Mouse (Mus musculus): ENCODE measurements around the gene St6gal1. TPM values are rescaled to one million over a fixed set of nuclear protein-coding genes. Genes with fewer than 3 reads are reported as not detected.

Gene St6gal1
- polyA plus RNA-seq, 1 experiment: 5.7 TPM

DNA sequence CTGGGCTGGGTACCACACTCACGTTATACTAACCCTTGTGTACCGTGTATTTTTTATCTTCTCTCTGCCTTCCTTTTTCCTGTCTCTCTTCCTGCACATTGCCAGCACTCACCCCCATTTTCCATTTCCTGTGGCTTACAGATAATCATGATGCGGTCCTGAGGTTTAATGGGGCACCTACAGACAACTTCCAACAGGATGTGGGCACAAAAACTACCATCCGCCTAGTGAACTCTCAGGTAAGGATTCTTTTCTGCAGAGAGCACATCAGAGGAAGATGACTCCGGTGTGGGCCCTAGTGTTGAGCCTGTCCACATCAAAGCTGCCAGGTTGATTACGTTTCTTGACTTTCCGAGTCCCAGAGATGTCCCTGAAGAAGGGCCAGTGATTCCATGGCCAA is 103.7 kb downstream of the St6gal1 start:
- Histone ChIP-seq H3ac (ENCODE audit: control insufficient read depth, insufficient read length) (no peak overlapping the region), H3K4me3 (no peak overlapping the region), H3K4me2 (ENCODE audit: low read depth) (no peak overlapping the region), H3K79me2 (ENCODE audit: control insufficient read depth, insufficient read depth) (no peaks in the 10 kb centered on the region), H3K36me3 (ENCODE audit: control insufficient read depth, insufficient read depth) (no peaks in the 10 kb centered on the region), H3K27me3 (ENCODE audit: control insufficient read depth, insufficient read depth, insufficient read length) (no peaks in the 10 kb centered on the region)
- TF ChIP-seq POLR2AphosphoS2 (IDR thresholded peaks at IDR 0.05; ENCODE audit: insufficient read length, low read depth) (no peak), CEBPB (IDR thresholded peaks at IDR 0.05; ENCODE audit: insufficient read depth, poor library complexity, severe bottlenecking) (no peak)

GRCm38 (mm10) chr16:23332136-23332535 is 107.6 kb downstream of the St6gal1 start:
- Histone ChIP-seq H3K4me2 (ENCODE audit: low read depth) (no peak overlapping the region), H3K79me2 (ENCODE audit: control insufficient read depth, insufficient read depth) (no peaks in the 10 kb centered on the region), H3K4me3 (no peak overlapping the region), H3ac (ENCODE audit: control insufficient read depth, insufficient read length) (no peak overlapping the region), H3K36me3 (ENCODE audit: control insufficient read depth, insufficient read depth) (no peaks in the 10 kb centered on the region), H3K27me3 (ENCODE audit: control insufficient read depth, insufficient read depth, insufficient read length) (no peaks in the 10 kb centered on the region)
- TF ChIP-seq REST (IDR thresholded peaks at IDR 0.05; ENCODE audit: insufficient read depth, insufficient read length): no peak
- TF ChIP-seq POLR2AphosphoS2 (IDR thresholded peaks at IDR 0.05; ENCODE audit: insufficient read length, low read depth): no peak
- TF ChIP-seq SRF (IDR thresholded peaks at IDR 0.05; ENCODE audit: control insufficient read depth, insufficient read length, low read depth): no peak

- TF ChIP-seq POLR2A (IDR thresholded peaks at IDR 0.05; ENCODE audit: insufficient read length, low read depth): no peak
- no peak for TF ChIP-seq POLR2AphosphoS2 (IDR thresholded peaks at IDR 0.05; ENCODE audit: insufficient read length, low read depth)
- no peak for TF ChIP-seq TCF3 (IDR thresholded peaks at IDR 0.05; ENCODE audit: insufficient read length, low read depth)
- no peak for TF ChIP-seq SRF (IDR thresholded peaks at IDR 0.05; ENCODE audit: control insufficient read depth, insufficient read length, low read depth)
- TF ChIP-seq MAX (IDR thresholded peaks at IDR 0.05; ENCODE audit: low read depth): no peak
- TF ChIP-seq MYOD1 (IDR thresholded peaks at IDR 0.05; ENCODE audit: control insufficient read depth in 1 of 3, insufficient read length in 2 of 3, low read depth in 2 of 3): no peak
- no peak for TF ChIP-seq CEBPB (IDR thresholded peaks at IDR 0.05; ENCODE audit: insufficient read depth, poor library complexity, severe bottlenecking)
- no peak for TF ChIP-seq REST (IDR thresholded peaks at IDR 0.05; ENCODE audit: insufficient read depth, insufficient read length)
- TF ChIP-seq TCF12 (IDR thresholded peaks at IDR 0.05; ENCODE audit: insufficient read depth, poor library complexity, severe bottlenecking): no peak
- TF ChIP-seq USF1 (IDR thresholded peaks at IDR 0.05; ENCODE audit: low read depth): no peak
- TF ChIP-seq E2F4 (IDR thresholded peaks at IDR 0.05; ENCODE audit: insufficient read depth): no peak
- TF ChIP-seq MYOG (IDR thresholded peaks at IDR 0.05; ENCODE audit: control insufficient read depth in 1 of 3, insufficient read depth in 1 of 3, insufficient read length in 2 of 3, low read depth in 2 of 3): no peak
- no peak overlapping the region for H3K4me2 ChIP-seq (ENCODE audit: low read depth)
- no peaks in the 10 kb centered on the region for H3K79me2 ChIP-seq (ENCODE audit: control insufficient read depth, insufficient read depth)
- H3K27me3 ChIP-seq (ENCODE audit: control insufficient read depth, insufficient read depth, insufficient read length): no peaks in the 10 kb centered on the region
- H3ac ChIP-seq (ENCODE audit: control insufficient read depth, insufficient read length): no peak overlapping the region
- no peak overlapping the region for H3K4me3 ChIP-seq
- no peaks in the 10 kb centered on the region for H3K36me3 ChIP-seq (ENCODE audit: control insufficient read depth, insufficient read depth)
Measured at GRCm38 (mm10) chr16:23332686-23333085, 108.1 kb downstream of the St6gal1 start.

GRCm38 (mm10) chr16:23333875-23334551 is 109.5 kb downstream of the St6gal1 start:
- Histone ChIP-seq H3K27me3 (ENCODE audit: control insufficient read depth, insufficient read depth, insufficient read length) (no peaks in the 10 kb centered on the region), H3K4me3 (no peak overlapping the region), H3K36me3 (ENCODE audit: control insufficient read depth, insufficient read depth) (no peaks in the 10 kb centered on the region), H3ac (ENCODE audit: control insufficient read depth, insufficient read length) (no peak overlapping the region), H3K4me2 (ENCODE audit: low read depth) (no peak overlapping the region), H3K79me2 (ENCODE audit: control insufficient read depth, insufficient read depth) (no peaks in the 10 kb centered on the region)
- TF ChIP-seq E2F4 (IDR thresholded peaks at IDR 0.05; ENCODE audit: insufficient read depth) (no peak), MAX (IDR thresholded peaks at IDR 0.05; ENCODE audit: low read depth) (no peak), REST (IDR thresholded peaks at IDR 0.05; ENCODE audit: insufficient read depth, insufficient read length) (no peak)

DNA sequence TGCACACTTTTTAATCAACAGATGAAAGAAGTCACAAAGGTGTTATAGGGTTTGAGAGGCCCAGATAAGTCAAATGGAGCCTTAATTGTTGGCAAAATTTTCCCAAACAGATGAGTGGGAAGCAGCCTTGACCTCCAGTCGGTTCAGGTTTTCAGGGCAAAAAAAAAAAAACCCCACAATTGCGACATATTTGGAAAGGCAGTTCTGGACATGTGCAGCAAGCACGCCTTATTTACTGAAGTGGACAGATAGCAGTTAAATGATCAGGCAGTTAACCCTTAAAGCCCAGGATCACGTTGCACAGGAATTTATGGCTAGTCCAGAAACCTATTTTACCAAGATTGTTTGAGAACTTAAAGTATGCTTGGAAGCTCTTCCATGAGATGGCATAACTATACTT is 112.8 kb downstream of the St6gal1 start:
- TF ChIP-seq MYOG (IDR thresholded peaks at IDR 0.05; ENCODE audit: control insufficient read depth in 1 of 3, insufficient read depth in 1 of 3, insufficient read length in 2 of 3, low read depth in 2 of 3): no peak
- no peak for TF ChIP-seq POLR2A (IDR thresholded peaks at IDR 0.05; ENCODE audit: insufficient read length, low read depth)
- no peak for TF ChIP-seq POLR2AphosphoS2 (IDR thresholded peaks at IDR 0.05; ENCODE audit: insufficient read length, low read depth)
- no peak for TF ChIP-seq MYOD1 (IDR thresholded peaks at IDR 0.05; ENCODE audit: control insufficient read depth in 1 of 3, insufficient read length in 2 of 3, low read depth in 2 of 3)
- TF ChIP-seq CEBPB (IDR thresholded peaks at IDR 0.05; ENCODE audit: insufficient read depth, poor library complexity, severe bottlenecking): no peak
- no peak for TF ChIP-seq SRF (IDR thresholded peaks at IDR 0.05; ENCODE audit: control insufficient read depth, insufficient read length, low read depth)
- TF ChIP-seq MAX (IDR thresholded peaks at IDR 0.05; ENCODE audit: low read depth): no peak
- no peak for TF ChIP-seq TCF3 (IDR thresholded peaks at IDR 0.05; ENCODE audit: insufficient read length, low read depth)
- TF ChIP-seq USF1 (IDR thresholded peaks at IDR 0.05; ENCODE audit: low read depth): no peak
- no peak for TF ChIP-seq REST (IDR thresholded peaks at IDR 0.05; ENCODE audit: insufficient read depth, insufficient read length)
- TF ChIP-seq TCF12 (IDR thresholded peaks at IDR 0.05; ENCODE audit: insufficient read depth, poor library complexity, severe bottlenecking): no peak
- no peak for TF ChIP-seq E2F4 (IDR thresholded peaks at IDR 0.05; ENCODE audit: insufficient read depth)
- Histone ChIP-seq H3K36me3 (ENCODE audit: control insufficient read depth, insufficient read depth) (no peaks in the 10 kb centered on the region), H3ac (ENCODE audit: control insufficient read depth, insufficient read length) (no peak overlapping the region), H3K27me3 (ENCODE audit: control insufficient read depth, insufficient read depth, insufficient read length) (no peaks in the 10 kb centered on the region), H3K4me3 (no peak overlapping the region), H3K79me2 (ENCODE audit: control insufficient read depth, insufficient read depth) (no peaks in the 10 kb centered on the region), H3K4me2 (ENCODE audit: low read depth) (no peak overlapping the region)
